Mouse (Mus musculus) midbrain, embryonic 14.5 days (tissue): Measurements from ENCODE around the gene Tarsl2. TPM values are rescaled to one million over a fixed set of nuclear protein-coding genes. Genes with fewer than 3 reads are reported as not detected.

Source experiments
- ATAC-seq: fragments of 200-750 bp; cut with Nextera tagmentation; 2 replicates; pipeline ENCODE4 v1.8.0; 2017; ENCODE audit warnings: moderate number of reproducible peaks, moderate library complexity; ENCODE audit not compliant: low FRiP score, low TSS enrichment
- DNase-seq: peaks from one replicate; pipeline ENCODE4 v3.0.0-alpha.2; 2015
- H3K27ac ChIP-seq: fragments of 300-500 bp; sonication (generic); replicated peaks from 2 replicates; pipeline ENCODE4 v1.5.1; 2014; ENCODE audit warnings: mild to moderate bottlenecking, low read depth, low read length, moderate library complexity
- H3K27me3 ChIP-seq: fragments of 300-500 bp; sonication (generic); 2 replicates; pipeline ENCODE4 v1.6.1; 2014; ENCODE audit warnings: low read length, control low read depth, mixed read lengths; ENCODE audit not compliant: control insufficient read depth, insufficient read depth
- H3K36me3 ChIP-seq: fragments of 300-500 bp; sonication (generic); 2 replicates; pipeline ENCODE4 v1.6.1; 2014; ENCODE audit warnings: low read length, control low read depth; ENCODE audit not compliant: control insufficient read depth, insufficient read depth
- H3K4me1 ChIP-seq: fragments of 300-500 bp; sonication (generic); 2 replicates; pipeline ENCODE4 v1.6.1; 2014; ENCODE audit warnings: mild to moderate bottlenecking, antibody characterized with exemption, low read length, control low read depth; ENCODE audit not compliant: control insufficient read depth, insufficient read depth
- H3K4me2 ChIP-seq: fragments of 300-500 bp; sonication (generic); 2 replicates; pipeline ENCODE4 v1.6.1; 2014; ENCODE audit warnings: mild to moderate bottlenecking, low read length, moderate library complexity
- H3K4me3 ChIP-seq: fragments of 300-500 bp; sonication (generic); replicated peaks from 2 replicates; pipeline ENCODE4 v1.5.1; 2014; ENCODE audit warnings: low read depth, low read length
- H3K9ac ChIP-seq: fragments of 300-500 bp; sonication (generic); replicated peaks from 2 replicates; pipeline ENCODE4 v1.6.1; 2014; ENCODE audit warnings: mild to moderate bottlenecking, low read length, moderate library complexity
- H3K9me3 ChIP-seq: fragments of 300-500 bp; sonication (generic); 2 replicates; pipeline ENCODE4 v1.6.1; 2016; ENCODE audit warnings: low read length, control low read depth, mixed read lengths; ENCODE audit not compliant: control insufficient read depth
- WGBS: fragments of 180-500 bp; shearing (Covaris S2); extraction: QIAGEN DNeasy Blood & Tissue Kit; methylation state at CpG from one replicate; pipeline ENCODE4 v1.1.7; 2014; 5-methylcytosine and 5-hydroxymethylcytosine counted together
- polyA plus RNA-seq: library from polyadenylated mRNA; unstranded; fragments of >200 nt; fragmentation: Nextera tagmentation; extraction: Ambion mirVana; gene quantifications from 2 replicates; pipeline ENCODE4 v1.2.1, GENCODE M21; 2014

Gene Tarsl2
- polyA plus RNA-seq, 1 experiment from 2014 or later = 17.6 TPM

GRCm38 (mm10) chr7:65642371-65643304 lies 2.1 kb upstream of the Tarsl2 start:
- Histone ChIP-seq H3K9ac (no peak overlapping the region), H3K27ac (no peak overlapping the region), H3K4me3 (no peak overlapping the region), H3K36me3 (no peaks in the 10 kb centered on the region), H3K9me3 (no peaks in the 10 kb centered on the region), H3K27me3 (0 out of 2 replicates have a peak, but pooled peaks cover 6% of the 10 kb centered on the region), H3K4me1 (no peaks in the 10 kb centered on the region), H3K4me2 (no peak overlapping the region)
- ATAC-seq = no peak
- 74% methylated on average over 6 of the region's 6 CpGs for WGBS
- DNase-seq = peak; percentile 59

DNA sequence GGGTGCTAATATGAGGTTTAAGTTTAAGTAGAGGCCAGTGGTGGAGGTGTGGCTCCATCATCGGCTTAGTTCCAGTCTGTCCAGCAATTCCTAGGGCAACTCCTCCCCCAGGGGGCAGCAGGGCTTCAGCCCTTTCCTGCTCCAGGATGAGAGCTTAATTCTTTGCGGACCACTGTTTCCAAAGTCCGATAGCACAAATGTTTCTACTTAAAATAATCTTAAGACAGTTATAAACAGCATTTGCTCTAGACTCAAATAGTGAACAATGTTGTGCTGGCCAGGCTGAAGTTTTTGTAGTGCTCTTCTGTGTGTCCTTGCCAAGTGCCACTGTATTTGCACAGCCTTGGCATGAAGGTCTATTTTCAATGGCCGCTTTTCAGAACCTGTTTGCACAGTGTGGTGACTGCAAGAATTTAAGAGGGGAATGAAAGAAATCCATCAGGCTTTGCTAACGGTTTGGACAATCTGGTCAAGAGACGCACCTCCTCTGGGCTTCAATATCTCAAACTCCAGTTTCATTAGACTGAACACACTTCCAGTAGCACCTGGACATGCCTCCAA lies 757 bp upstream of the Tarsl2 start:
- H3K27me3 ChIP-seq = 0 out of 2 replicates have a peak, but pooled peaks cover 6% of the 10 kb centered on the region
- no peaks in the 10 kb centered on the region for H3K4me1 ChIP-seq
- no peaks in the 10 kb centered on the region for H3K9me3 ChIP-seq
- H3K9ac ChIP-seq = peak overlapping the region; percentile 69; the same call in 1 of the 2 replicates
- ATAC-seq (no peak), DNase-seq (no peak)
- H3K27ac ChIP-seq = no peak overlapping the region
- H3K4me3 ChIP-seq = peak overlapping the region; percentile 64
- 29% methylated on average over 6 of the region's 6 CpGs for WGBS
- H3K4me2 ChIP-seq = peak overlapping the region; percentile 72
- H3K36me3 ChIP-seq = peaks cover 4% of the 10 kb centered on the region; the same call in 1 of the 2 replicates

- Histone ChIP-seq H3K9ac (no peak overlapping the region), H3K27ac (no peak overlapping the region), H3K9me3 (no peaks in the 10 kb centered on the region), H3K4me1 (no peaks in the 10 kb centered on the region), H3K4me3 (no peak overlapping the region), H3K4me2 (no peak overlapping the region), H3K27me3 (0 out of 2 replicates have a peak, but pooled peaks cover 6% of the 10 kb centered on the region), H3K36me3 (peaks cover 10% of the 10 kb centered on the region; the same call in 1 of the 2 replicates)
- no peak for ATAC-seq
- no peak for DNase-seq
- 97% methylated on average over 8 of the region's 8 CpGs for WGBS
Measured at GRCm38 (mm10) chr7:65645996-65646395, 1.3 kb downstream of the Tarsl2 start.

- ATAC-seq = no peak
- H3K4me2 ChIP-seq = no peak overlapping the region
- no peak overlapping the region for H3K4me3 ChIP-seq
- H3K4me1 ChIP-seq = no peaks in the 10 kb centered on the region
- no peak for DNase-seq
- no peak overlapping the region for H3K9ac ChIP-seq
- H3K27ac ChIP-seq = no peak overlapping the region
- WGBS = 94% methylated on average over 4 of the region's 4 CpGs
- no peaks in the 10 kb centered on the region for H3K27me3 ChIP-seq
- H3K36me3 ChIP-seq = peaks cover 25% of the 10 kb centered on the region
- no peaks in the 10 kb centered on the region for H3K9me3 ChIP-seq
Measured at GRCm38 (mm10) chr7:65650662-65651061, 6.0 kb downstream of the Tarsl2 start.

DNA sequence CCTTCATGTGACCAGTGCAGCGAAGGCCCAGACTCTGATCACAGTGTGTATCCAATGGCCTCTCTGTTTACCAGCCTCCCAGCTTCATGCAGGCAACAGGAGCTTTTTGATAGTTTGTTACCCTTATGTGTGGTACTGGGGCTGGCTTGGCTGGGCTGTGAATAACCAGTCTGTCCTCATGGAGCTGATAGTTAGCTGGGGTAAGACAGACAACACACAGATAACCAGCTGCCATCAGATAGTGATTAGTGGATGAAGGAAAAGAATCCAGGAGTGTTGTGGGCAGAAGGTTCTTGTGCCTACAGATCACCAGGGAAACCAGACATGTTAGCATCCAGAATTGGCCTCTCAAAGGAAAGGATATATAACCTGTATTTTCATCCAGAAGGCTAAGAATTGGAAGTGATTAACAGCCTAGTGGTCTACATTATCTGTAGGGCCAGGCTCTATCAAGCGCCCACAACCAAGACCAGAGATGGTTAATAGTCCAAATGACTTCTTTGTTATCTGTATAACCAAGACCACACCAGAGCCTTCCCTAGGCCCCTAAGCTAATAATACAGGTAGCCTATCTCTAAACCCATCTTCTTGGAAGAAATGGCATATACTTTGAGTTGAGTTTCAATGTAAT lies 12.9 kb downstream of the Tarsl2 start:
- Histone ChIP-seq H3K27ac (no peak overlapping the region), H3K9ac (no peak overlapping the region), H3K4me1 (no peaks in the 10 kb centered on the region), H3K4me2 (no peak overlapping the region), H3K27me3 (no peaks in the 10 kb centered on the region), H3K36me3 (peaks cover 23% of the 10 kb centered on the region; the same call in 1 of the 2 replicates), H3K4me3 (no peak overlapping the region), H3K9me3 (no peaks in the 10 kb centered on the region)
- ATAC-seq = no peak
- DNase-seq = no peak
- 96% methylated on average over 2 of the region's 2 CpGs for WGBS

- H3K36me3 ChIP-seq = peaks cover 19% of the 10 kb centered on the region
- no peak overlapping the region for H3K9ac ChIP-seq
Measured at GRCm38 (mm10) chr7:65663225-65663790, 18.6 kb downstream of the Tarsl2 start.

GRCm38 (mm10) chr7:65663886-65664285 lies 19.2 kb downstream of the Tarsl2 start:
- H3K4me3 ChIP-seq = no peak overlapping the region
- DNase-seq (no peak), ATAC-seq (no peak)
- H3K9ac ChIP-seq = no peak overlapping the region
- 92% methylated on average over 14 of the region's 14 CpGs for WGBS
- H3K27ac ChIP-seq = no peak overlapping the region
- peaks cover 18% of the 10 kb centered on the region for H3K36me3 ChIP-seq
- no peak overlapping the region for H3K4me2 ChIP-seq
- H3K4me1 ChIP-seq = no peaks in the 10 kb centered on the region
- H3K27me3 ChIP-seq = no peaks in the 10 kb centered on the region
- no peaks in the 10 kb centered on the region for H3K9me3 ChIP-seq

More at GRCm38 (mm10) chr7:65663225-65663790, 18.6 kb downstream of the Tarsl2 start:
- Histone ChIP-seq H3K9me3 (no peaks in the 10 kb centered on the region), H3K27ac (no peak overlapping the region), H3K27me3 (no peaks in the 10 kb centered on the region), H3K4me3 (no peak overlapping the region), H3K4me1 (no peaks in the 10 kb centered on the region), H3K4me2 (no peak overlapping the region)
- 85% methylated on average over 11 of the region's 11 CpGs for WGBS
- DNase-seq (no peak), ATAC-seq (no peak)

- DNase-seq (no peak), ATAC-seq (no peak)
- H3K9ac ChIP-seq = no peak overlapping the region
- H3K4me3 ChIP-seq = no peak overlapping the region
- H3K4me1 ChIP-seq = no peaks in the 10 kb centered on the region
- H3K27me3 ChIP-seq = no peaks in the 10 kb centered on the region
- 90% methylated on average over 6 of the region's 6 CpGs for whole genome bisulfite sequencing
- H3K4me2 ChIP-seq = no peak overlapping the region
- H3K36me3 ChIP-seq = peaks cover 16% of the 10 kb centered on the region
- H3K9me3 ChIP-seq = no peaks in the 10 kb centered on the region
- no peak overlapping the region for H3K27ac ChIP-seq
Measured at GRCm38 (mm10) chr7:65667491-65667890, 22.8 kb downstream of the Tarsl2 start.
